Mouse (Mus musculus): Measurements from ENCODE around the gene Mib2. TPM values are rescaled to one million over a fixed set of nuclear protein-coding genes. Genes with fewer than 3 reads are reported as not detected.

Mib2 gene
- total and polyA plus RNA-seq, 3 experiments, result 19.0 to 66.5 (median 23.6) TPM

DNA sequence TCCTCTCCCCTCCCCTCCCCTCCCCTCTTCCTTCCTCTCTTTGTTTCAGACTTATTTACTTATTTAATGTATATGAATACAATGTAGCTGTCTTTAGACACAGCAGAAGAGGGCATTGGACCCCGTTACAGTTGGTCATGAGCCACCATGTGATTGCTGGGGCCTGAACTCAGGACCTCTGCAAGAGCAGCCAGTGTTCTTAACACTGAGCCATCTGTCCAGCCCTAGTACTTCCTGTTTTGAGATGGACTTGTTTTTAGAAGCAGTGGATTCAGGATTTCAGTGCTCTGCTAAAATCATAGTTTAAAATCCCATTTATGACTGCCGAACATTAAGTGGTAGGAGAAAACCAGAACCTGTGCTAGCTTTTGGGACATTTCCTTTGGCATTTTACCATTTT is 39.6 kb upstream of the Mib2 start:
- Histone ChIP-seq H3K4me3 (replicated peaks in 1 of 3; ENCODE audit: low read depth in 2 of 3, low read length in 2 of 3, poor library complexity in 1 of 3) (no peak overlapping the region), H3K79me2 (replicated peaks; ENCODE audit: control insufficient read depth, extremely low read depth, insufficient read depth, poor library complexity, severe bottlenecking) (peaks cover 75% of the 10 kb centered on the region), H3K9me3 (replicated peaks; ENCODE audit: low read length) (no peaks in the 10 kb centered on the region), H3K4me1 (ENCODE audit: control insufficient read depth in 1 of 2, insufficient read depth in 2 of 2) (peaks cover 10 to 52% of the 10 kb centered on the region in 2 experiments; a peak in 3 of 4 replicates), H3K27me3 (replicated peaks) (no peaks in the 10 kb centered on the region), H3K27ac (ENCODE audit: insufficient read depth, low read depth) (no peak overlapping the region), H3K9ac (ENCODE audit: insufficient read depth, low read depth) (no peak overlapping the region), H3K4me2 (ENCODE audit: insufficient read depth, low read depth, poor library complexity, severe bottlenecking) (peak overlapping the region; percentile 67), H3K36me3 (replicated peaks in 1 of 2; ENCODE audit: control insufficient read depth in 1 of 2, insufficient read depth in 1 of 2, low read length in 1 of 2) (peaks cover 3 to 45% of the 10 kb centered on the region in 2 experiments)
- in situ Hi-C loops (cut with MboI; ENCODE audit: low pct_ligation_motif_present, low pct_unique_long_range_greater_than_20kb, low sequenced_read_pairs) (no loop called here), dilution Hi-C loops (cut with MboI; ENCODE audit: extremely low pct_ligation_motif_present, extremely low pct_unique_long_range_greater_than_20kb, low sequenced_read_pairs) (no loop called here)
- DNase-seq (ENCODE audit: extremely low read depth), result no peak
- no peak for TF ChIP-seq TBP (conservative IDR thresholded peaks at IDR 0.05; ENCODE audit: low read depth, low read length)
- no peak for TF ChIP-seq POLR2AphosphoS2 (IDR thresholded peaks at IDR 0.05; ENCODE audit: low read depth, low read length)
- peak; percentile 12; the same call in 1 of the 2 replicates for TF ChIP-seq ELF1 (IDR thresholded peaks at IDR 0.05; ENCODE audit: low read depth, low read length)

- Histone ChIP-seq H3K9ac (ENCODE audit: insufficient read depth, low read depth) (peak overlapping the region; percentile 72), H3K27me3 (replicated peaks) (no peaks in the 10 kb centered on the region), H3K9me3 (replicated peaks; ENCODE audit: low read length) (no peaks in the 10 kb centered on the region), H3K27ac (ENCODE audit: insufficient read depth, low read depth) (peak overlapping the region; percentile 93), H3K4me3 (replicated peaks in 1 of 3; ENCODE audit: low read depth in 2 of 3, low read length in 2 of 3, poor library complexity in 1 of 3) (peak overlapping the region; percentile 82 to 96 (median 94)), H3K79me2 (replicated peaks; ENCODE audit: control insufficient read depth, extremely low read depth, insufficient read depth, poor library complexity, severe bottlenecking) (peaks cover 46% of the 10 kb centered on the region), H3K36me3 (replicated peaks in 1 of 2; ENCODE audit: control insufficient read depth in 1 of 2, insufficient read depth in 1 of 2, low read length in 1 of 2) (peaks cover 0 to 22% of the 10 kb centered on the region in 2 experiments), H3K4me1 (ENCODE audit: control insufficient read depth in 1 of 2, insufficient read depth in 2 of 2) (peaks cover 6 to 51% of the 10 kb centered on the region in 2 experiments; a peak in 3 of 4 replicates), H3K4me2 (ENCODE audit: insufficient read depth, low read depth, poor library complexity, severe bottlenecking) (0 out of 2 replicates have a peak overlapping the region, but pooled peaks have one; percentile 5)
- DNase-seq (ENCODE audit: extremely low read depth), result no peak
- no peak for TF ChIP-seq TBP (conservative IDR thresholded peaks at IDR 0.05; ENCODE audit: low read depth, low read length)
- dilution Hi-C loops (cut with MboI; ENCODE audit: extremely low pct_ligation_motif_present, extremely low pct_unique_long_range_greater_than_20kb, low sequenced_read_pairs) (no loop called here), in situ Hi-C loops (cut with MboI; ENCODE audit: low pct_ligation_motif_present, low pct_unique_long_range_greater_than_20kb, low sequenced_read_pairs) (no loop called here)
Measured at GRCm38 (mm10) chr4:155705592-155705929, 36.6 kb upstream of the Mib2 start.

- peaks cover 40% of the 10 kb centered on the region for H3K79me2 ChIP-seq (replicated peaks; ENCODE audit: control insufficient read depth, extremely low read depth, insufficient read depth, poor library complexity, severe bottlenecking)
- peak within 1 kb of the TSS; percentile 83; the same call in 1 of the 2 replicates for H3K4me2 ChIP-seq (ENCODE audit: insufficient read depth, low read depth, poor library complexity, severe bottlenecking)
- H3K36me3 ChIP-seq (replicated peaks in 1 of 2; ENCODE audit: control insufficient read depth in 1 of 2, insufficient read depth in 1 of 2, low read length in 1 of 2), result peaks cover 0 to 16% of the 10 kb centered on the region in 2 experiments
- H3K27me3 ChIP-seq (replicated peaks), result no peaks in the 10 kb centered on the region
- peak within 1 kb of the TSS; percentile 72 for H3K9ac ChIP-seq (ENCODE audit: insufficient read depth, low read depth)
- dilution Hi-C loops (cut with MboI; ENCODE audit: extremely low pct_ligation_motif_present, extremely low pct_unique_long_range_greater_than_20kb, low sequenced_read_pairs) (no loop called here), in situ Hi-C loops (cut with MboI; ENCODE audit: low pct_ligation_motif_present, low pct_unique_long_range_greater_than_20kb, low sequenced_read_pairs) (no loop called here)
- no peaks in the 10 kb centered on the region for H3K9me3 ChIP-seq (replicated peaks; ENCODE audit: low read length)
- peak within 1 kb of the TSS; percentile 93 for H3K27ac ChIP-seq (ENCODE audit: insufficient read depth, low read depth)
- peaks cover 3 to 45% of the 10 kb centered on the region in 2 experiments; a peak in 3 of 4 replicates for H3K4me1 ChIP-seq (ENCODE audit: control insufficient read depth in 1 of 2, insufficient read depth in 2 of 2)
- H3K4me3 ChIP-seq (replicated peaks in 1 of 3; ENCODE audit: low read depth in 2 of 3, low read length in 2 of 3, poor library complexity in 1 of 3), result peak within 1 kb of the TSS; percentile 82 to 96 (median 94)
- peak; percentile 92 for DNase-seq (ENCODE audit: extremely low read depth)
- TF ChIP-seq SMC3 (IDR thresholded peaks at IDR 0.05; ENCODE audit: low read depth, low read length), result no peak
- no peak; the same call in 1 of the 2 replicates for TF ChIP-seq RCOR1 (conservative IDR thresholded peaks at IDR 0.05; ENCODE audit: low read depth, low read length)
- TF ChIP-seq TBP (conservative IDR thresholded peaks at IDR 0.05; ENCODE audit: low read depth, low read length), result peak; percentile 46; the same call in 1 of the 2 replicates
- no peak for TF ChIP-seq USF2 (conservative IDR thresholded peaks at IDR 0.05; ENCODE audit: low read depth, low read length)
- TF ChIP-seq IRF4 (IDR thresholded peaks at IDR 0.05; ENCODE audit: low read depth, low read length), result peak; percentile 21; the same call in 1 of the 2 replicates
- TF ChIP-seq HCFC1 (IDR thresholded peaks at IDR 0.05; ENCODE audit: low read depth, low read length), result peak; percentile 90
- peak; percentile 73 for TF ChIP-seq GABPA (IDR thresholded peaks at IDR 0.05; ENCODE audit: insufficient replicate concordance, low read depth, low read length)
- TF ChIP-seq MXI1 (IDR thresholded peaks at IDR 0.05; ENCODE audit: low read depth, low read length), result no peak
- TF ChIP-seq JUND (conservative IDR thresholded peaks at IDR 0.05; ENCODE audit: low read depth, low read length), result no peak
- peak; percentile 81 for TF ChIP-seq POLR2A (IDR thresholded peaks at IDR 0.05; ENCODE audit: low read depth, low read length)
- peak; percentile 63; the same call in 1 of the 2 replicates for TF ChIP-seq MEF2A (IDR thresholded peaks at IDR 0.05; ENCODE audit: borderline replicate concordance, low read depth, low read length)
- peak; percentile 93 for TF ChIP-seq NRF1 (IDR thresholded peaks at IDR 0.05; ENCODE audit: low read depth, low read length)
- TF ChIP-seq RAD21 (IDR thresholded peaks at IDR 0.05; ENCODE audit: low read depth, low read length), result no peak
- TF ChIP-seq NELFE (IDR thresholded peaks at IDR 0.05; ENCODE audit: low read depth, low read length), result peak; percentile 74
- TF ChIP-seq ZC3H11A (IDR thresholded peaks at IDR 0.05; ENCODE audit: low read depth, low read length), result no peak
- TF ChIP-seq ETS1 (conservative IDR thresholded peaks at IDR 0.05; ENCODE audit: low read depth, low read length), result peak; percentile 54
- peak; percentile 80; the same call in 1 of the 2 replicates for TF ChIP-seq KAT2A (IDR thresholded peaks at IDR 0.05; ENCODE audit: insufficient replicate concordance, low read length)
- TF ChIP-seq POLR2AphosphoS2 (IDR thresholded peaks at IDR 0.05; ENCODE audit: low read depth, low read length), result peak; percentile 31; the same call in 1 of the 2 replicates
- no peak; the same call in 1 of the 2 replicates for TF ChIP-seq MAX (IDR thresholded peaks at IDR 0.05; ENCODE audit: low read length)
- 0 out of 2 replicates have a peak, but pooled peaks have one; percentile 54 for TF ChIP-seq E2F4 (IDR thresholded peaks at IDR 0.05; ENCODE audit: insufficient replicate concordance, low read depth, low read length)
- TF ChIP-seq SIN3A (IDR thresholded peaks at IDR 0.05; ENCODE audit: low read length), result peak; percentile 87
Measured at GRCm38 (mm10) chr4:155704721-155705591, 36.0 kb upstream of the Mib2 start, which contains the start of gene Ssu72. TSS of gene Ssu72 (plus strand) at chr4:155704800.

Measured in CH12.LX (cell line).